Mouse (Mus musculus) E14TG2a.4 (cell line): ENCODE data around the gene Selenoo.

Experiments used
- CTCF ChIP-seq: conservative IDR thresholded peaks from 2 replicates; pipeline ENCODE4 v1.5.1; 2014; ENCODE audit warnings: low read length
- NANOG ChIP-seq: IDR thresholded peaks from 2 replicates; pipeline ENCODE4 v1.6.1; 2014; ENCODE audit warnings: borderline replicate concordance, low read length, mixed read lengths
- POU5F1 ChIP-seq: IDR thresholded peaks from 2 replicates; pipeline ENCODE4 v1.6.1; 2014; ENCODE audit warnings: low read length, borderline replicate concordance

- TF ChIP-seq CTCF (no peak), POU5F1 (no peak), NANOG (no peak)
Measured at GRCm38 (mm10) chr15:89118007-89118406, 29.1 kb downstream of the Selenoo start.
